Mouse (Mus musculus): ENCODE measurements around the gene Hs3st1. TPM values are rescaled to one million over a fixed set of nuclear protein-coding genes. Genes with fewer than 3 reads are reported as not detected.
"Not testable (repeated sequence)": the region's sequence is repeated elsewhere in the genome, so short reads cannot be mapped to it uniquely, and the experiment has no call there.

Gene Hs3st1
- 31.5 and 33.2 TPM in 2 replicates for polyA plus RNA-seq (2015; fragmentation: Nextera tagmentation; extraction: Ambion mirVana)

DNA sequence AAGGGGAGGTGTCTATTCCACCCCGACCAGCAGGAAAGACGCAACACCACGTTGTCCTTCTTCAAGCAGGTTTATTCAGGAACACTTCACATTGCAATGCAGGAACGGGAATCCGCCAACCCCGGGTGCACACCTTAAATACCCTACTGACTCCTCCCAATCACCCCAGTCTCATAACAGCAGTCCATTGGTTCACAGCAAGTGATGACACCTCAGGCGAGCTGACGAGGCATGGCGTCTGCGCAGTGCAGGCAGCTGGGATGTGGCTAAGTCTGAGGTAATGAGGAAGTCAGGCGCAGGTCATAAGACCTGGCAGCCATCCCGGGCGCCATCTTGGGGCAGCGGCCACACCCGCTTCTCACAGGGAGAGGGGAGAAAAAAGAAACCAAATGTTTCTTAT lies at the start of gene Hs3st1:
Gene Hs3st1 (minus strand): TSS at position 101 of the 400 bp plus-strand sequence.
- not testable (repeated sequence) for H3K9me3 ChIP-seq; H3K4me3 ChIP-seq; H3K27ac ChIP-seq; H3K27me3 ChIP-seq (replicated peaks); H3K4me1 ChIP-seq; H3K36me3 ChIP-seq (replicated peaks); H3K9ac ChIP-seq; H3K4me2 ChIP-seq; ATAC-seq (replicated peaks)
- 95% methylated on average over 15 of the region's 15 CpGs for WGBS

DNA sequence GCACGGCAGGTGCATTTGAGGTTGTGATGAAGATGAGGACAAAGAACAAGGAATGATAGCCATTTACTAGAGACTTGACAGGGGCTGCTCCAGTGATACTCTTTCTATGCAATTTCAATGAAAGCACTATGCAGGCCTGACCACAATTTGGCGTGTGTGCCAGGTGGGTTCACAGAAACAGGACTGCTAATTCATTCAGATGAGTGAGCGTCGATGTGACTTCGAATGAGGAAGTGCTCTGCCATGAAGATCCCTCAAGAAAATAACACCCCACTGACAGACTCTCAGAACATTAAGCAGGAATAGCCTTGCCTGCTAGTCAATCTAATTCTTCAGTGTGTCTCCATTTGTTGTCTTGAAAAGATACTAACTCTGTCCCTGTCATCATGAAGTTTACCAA lies 49.4 kb upstream of the Hs3st1 start:
- Histone ChIP-seq H3K27ac (no peak overlapping the region), H3K27me3 (replicated peaks) (no peaks in the 10 kb centered on the region), H3K36me3 (replicated peaks) (no peaks in the 10 kb centered on the region), H3K4me3 (no peak overlapping the region), H3K9ac (no peak overlapping the region), H3K9me3 (no peaks in the 10 kb centered on the region), H3K4me1 (no peaks in the 10 kb centered on the region), H3K4me2 (no peak overlapping the region)
- 86% methylated on average over 5 of the region's 5 CpGs for WGBS
- no peak for ATAC-seq (replicated peaks)

- 69% methylated on average over 3 of the region's 3 CpGs for WGBS
- no peak overlapping the region for H3K4me3 ChIP-seq
- no peaks in the 10 kb centered on the region for H3K4me1 ChIP-seq
- no peaks in the 10 kb centered on the region for H3K9me3 ChIP-seq
- no peak overlapping the region for H3K27ac ChIP-seq
- no peak overlapping the region for H3K4me2 ChIP-seq
- H3K9ac ChIP-seq, result no peak overlapping the region
- no peak for ATAC-seq (replicated peaks)
- no peaks in the 10 kb centered on the region for H3K27me3 ChIP-seq (replicated peaks)
- H3K36me3 ChIP-seq (replicated peaks), result no peaks in the 10 kb centered on the region
These were observed 48.7 kb upstream of the Hs3st1 start for GRCm38 (mm10) chr5:39803941-39804340.

GRCm38 (mm10) chr5:39803457-39803856 lies 48.2 kb upstream of the Hs3st1 start:
- no peak overlapping the region for H3K27ac ChIP-seq

GRCm38 (mm10) chr5:39802110-39802509 lies 46.8 kb upstream of the Hs3st1 start:
- Histone ChIP-seq H3K9ac (no peak overlapping the region), H3K36me3 (replicated peaks) (no peaks in the 10 kb centered on the region), H3K4me2 (no peak overlapping the region), H3K27ac (no peak overlapping the region), H3K9me3 (no peaks in the 10 kb centered on the region), H3K4me1 (no peaks in the 10 kb centered on the region), H3K27me3 (replicated peaks) (no peaks in the 10 kb centered on the region), H3K4me3 (no peak overlapping the region)
- WGBS, result 63% methylated on average over 3 of the region's 3 CpGs
- no peak for ATAC-seq (replicated peaks)

More at GRCm38 (mm10) chr5:39803457-39803856, 48.2 kb upstream of the Hs3st1 start:
- WGBS, result 73% methylated on average over 3 of the region's 3 CpGs
- Histone ChIP-seq H3K4me3 (no peak overlapping the region), H3K9ac (no peak overlapping the region), H3K36me3 (replicated peaks) (no peaks in the 10 kb centered on the region), H3K4me1 (no peaks in the 10 kb centered on the region), H3K27me3 (replicated peaks) (no peaks in the 10 kb centered on the region), H3K4me2 (no peak overlapping the region), H3K9me3 (no peaks in the 10 kb centered on the region)
- no peak for ATAC-seq (replicated peaks)

DNA sequence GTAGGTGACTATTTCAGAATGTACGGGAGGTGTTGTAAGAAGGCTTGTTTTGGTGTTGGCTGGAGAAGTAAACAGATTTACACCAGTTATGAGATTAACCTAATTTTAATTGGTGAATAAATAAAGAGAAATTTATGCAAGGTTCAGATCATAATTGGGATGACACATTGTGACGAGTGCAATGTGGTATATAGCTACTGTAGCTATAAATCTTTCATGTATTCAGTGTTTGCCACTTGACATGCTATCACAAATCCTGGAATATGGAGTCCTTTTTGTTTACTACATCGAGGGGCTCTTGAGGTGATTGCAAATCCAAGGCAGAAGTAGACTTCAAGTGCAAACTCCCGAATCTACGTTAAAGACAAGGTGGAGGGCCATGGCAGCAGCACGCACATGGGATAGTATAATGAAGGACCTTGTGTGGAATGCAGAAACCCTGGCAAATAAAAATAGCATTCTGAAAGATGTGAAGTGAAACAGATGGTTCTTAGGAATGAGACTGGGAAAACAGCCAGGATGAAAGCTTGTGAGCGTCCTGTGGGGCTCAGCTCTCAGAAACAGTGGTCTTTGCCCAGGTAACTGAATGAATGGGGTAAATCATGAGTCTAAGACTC lies 21.9 kb upstream of the Hs3st1 start:
- no peak for ATAC-seq (replicated peaks)
- Histone ChIP-seq H3K27ac (no peak overlapping the region), H3K36me3 (replicated peaks) (no peaks in the 10 kb centered on the region), H3K4me2 (no peak overlapping the region), H3K9me3 (no peaks in the 10 kb centered on the region), H3K4me3 (no peak overlapping the region), H3K4me1 (no peaks in the 10 kb centered on the region), H3K27me3 (replicated peaks) (no peaks in the 10 kb centered on the region), H3K9ac (no peak overlapping the region)
- 80% methylated on average over 7 of the region's 7 CpGs for WGBS

- Histone ChIP-seq H3K27ac (no peak overlapping the region), H3K36me3 (replicated peaks) (no peaks in the 10 kb centered on the region), H3K4me3 (no peak overlapping the region), H3K4me1 (no peaks in the 10 kb centered on the region), H3K4me2 (no peak overlapping the region), H3K27me3 (replicated peaks) (no peaks in the 10 kb centered on the region), H3K9ac (no peak overlapping the region), H3K9me3 (no peaks in the 10 kb centered on the region)
- WGBS, result 9% methylated on average over 5 of the region's 5 CpGs
- no peak for ATAC-seq (replicated peaks)
These were observed 16.5 kb upstream of the Hs3st1 start for GRCm38 (mm10) chr5:39771680-39772348.

DNA sequence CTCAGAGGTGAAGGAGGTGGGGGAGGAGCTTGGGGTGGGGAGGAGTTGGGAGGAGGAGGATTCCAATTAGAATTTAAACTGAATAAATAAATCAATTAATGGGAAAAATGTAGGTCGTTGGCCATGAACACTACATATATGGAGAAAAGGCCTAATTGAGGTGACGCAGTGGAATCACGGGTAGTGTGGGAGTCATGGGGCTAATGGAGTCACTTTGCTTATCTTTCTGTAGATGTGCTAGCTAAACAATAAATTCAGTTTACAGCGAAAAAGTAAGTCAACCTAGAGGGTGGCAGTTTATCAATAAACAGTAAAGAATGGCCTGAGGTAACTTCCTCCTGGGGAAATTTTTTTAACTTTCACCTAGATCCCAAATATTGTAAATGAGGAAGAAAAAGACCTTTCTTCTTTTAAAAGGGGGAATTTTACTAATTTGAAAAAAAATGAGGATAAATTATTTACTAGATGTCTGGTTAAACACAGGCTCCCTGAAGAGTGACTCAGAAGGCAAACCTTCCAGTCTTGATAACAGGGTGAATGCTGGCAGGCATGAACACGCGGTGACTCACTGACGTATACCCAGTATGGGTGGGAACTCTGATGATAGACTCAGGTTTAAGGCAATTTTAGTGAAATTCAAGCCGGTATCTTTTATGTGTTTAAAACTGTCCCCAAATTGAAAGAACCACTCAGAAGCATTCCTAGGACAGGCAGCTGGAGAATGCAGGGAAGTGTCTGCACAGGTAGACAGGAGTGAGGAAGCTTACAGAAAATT lies 6.6 kb upstream of the Hs3st1 start:
- no peaks in the 10 kb centered on the region for H3K27me3 ChIP-seq (replicated peaks)
- no peaks in the 10 kb centered on the region for H3K9me3 ChIP-seq
- 93% methylated on average over 8 of the region's 8 CpGs for WGBS
- H3K36me3 ChIP-seq (replicated peaks), result no peaks in the 10 kb centered on the region
- no peak overlapping the region for H3K9ac ChIP-seq
- H3K4me3 ChIP-seq, result no peak overlapping the region
- no peaks in the 10 kb centered on the region for H3K4me1 ChIP-seq
- ATAC-seq (replicated peaks), result no peak
- no peak overlapping the region for H3K4me2 ChIP-seq
- no peak overlapping the region for H3K27ac ChIP-seq

GRCm38 (mm10) chr5:39758890-39759475 lies 3.7 kb upstream of the Hs3st1 start:
- Histone ChIP-seq H3K9ac (no peak overlapping the region), H3K27me3 (replicated peaks) (no peaks in the 10 kb centered on the region), H3K27ac (no peak overlapping the region), H3K36me3 (replicated peaks) (no peaks in the 10 kb centered on the region), H3K4me1 (no peaks in the 10 kb centered on the region), H3K9me3 (no peaks in the 10 kb centered on the region), H3K4me2 (no peak overlapping the region), H3K4me3 (no peak overlapping the region)
- no peak for ATAC-seq (replicated peaks)
- 78% methylated on average over 2 of the region's 2 CpGs for WGBS

- H3K4me1 ChIP-seq, result no peaks in the 10 kb centered on the region
- no peak overlapping the region for H3K4me2 ChIP-seq
These were observed 18.4 kb downstream of the Hs3st1 start for GRCm38 (mm10) chr5:39736843-39737242.

DNA sequence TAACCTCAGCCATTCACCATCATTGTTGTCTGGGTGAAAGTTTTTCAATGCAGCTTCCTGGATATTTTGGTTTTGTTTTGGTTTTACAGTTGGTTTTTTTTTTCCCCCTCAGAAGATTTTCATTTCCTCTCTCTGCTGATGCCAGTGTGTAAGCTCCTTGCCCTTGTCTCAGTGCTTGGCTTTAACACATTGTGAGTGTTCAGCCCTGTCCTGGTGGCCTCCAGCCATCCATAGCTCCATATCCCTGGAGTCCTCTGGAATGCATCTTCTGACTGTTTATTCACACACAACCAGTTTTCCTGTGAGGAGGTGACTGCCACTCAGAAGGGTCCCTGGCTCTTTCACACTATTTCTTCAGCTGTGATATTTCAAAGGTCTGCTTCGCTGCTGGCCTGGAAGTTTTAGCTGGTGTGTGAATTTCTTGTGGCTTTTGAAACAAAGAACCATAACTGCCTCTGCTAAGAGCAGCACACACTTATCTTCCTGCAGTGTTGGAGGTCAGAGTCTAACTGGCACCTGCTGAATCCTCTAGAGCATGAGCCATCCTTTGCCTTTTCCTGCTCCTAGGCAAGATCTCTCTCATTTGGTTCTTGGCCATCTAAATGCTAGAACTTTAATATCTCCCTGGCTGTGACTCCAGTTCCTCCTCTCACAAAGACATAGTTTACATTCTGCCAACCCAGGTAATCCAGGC lies 21.4 kb downstream of the Hs3st1 start:
- no peaks in the 10 kb centered on the region for H3K9me3 ChIP-seq
- H3K9ac ChIP-seq, result no peak overlapping the region
- H3K4me3 ChIP-seq, result no peak overlapping the region
- ATAC-seq (replicated peaks), result no peak
- 77% methylated on average over 1 of the region's 1 CpGs for WGBS
- H3K36me3 ChIP-seq (replicated peaks), result no peaks in the 10 kb centered on the region
- H3K4me1 ChIP-seq, result no peaks in the 10 kb centered on the region
- no peaks in the 10 kb centered on the region for H3K27me3 ChIP-seq (replicated peaks)
- H3K27ac ChIP-seq, result no peak overlapping the region
- no peak overlapping the region for H3K4me2 ChIP-seq

More at GRCm38 (mm10) chr5:39736843-39737242, 18.4 kb downstream of the Hs3st1 start:
- Histone ChIP-seq H3K27ac (no peak overlapping the region), H3K4me3 (no peak overlapping the region), H3K9ac (no peak overlapping the region), H3K36me3 (replicated peaks) (no peaks in the 10 kb centered on the region), H3K9me3 (no peaks in the 10 kb centered on the region), H3K27me3 (replicated peaks) (no peaks in the 10 kb centered on the region)
- WGBS, result 93% methylated on average over 2 of the region's 2 CpGs
- ATAC-seq (replicated peaks), result no peak

All from midbrain, embryonic 15.5 days (tissue).